Mouse (Mus musculus) megakaryocyte-erythroid progenitor cell, adult 5-6 weeks (primary cell): ENCODE measurements around the gene Gm648. TPM values are rescaled to one million over a fixed set of nuclear protein-coding genes. Genes with fewer than 3 reads are reported as not detected.
A peak's percentile ranks its signal among the peaks of the same experiment; 100 is the strongest.
"Not testable (repeated sequence)": the region's sequence is repeated elsewhere in the genome, so short reads cannot be mapped to it uniquely, and the experiment has no call there.

Source experiments
- ATAC-seq: replicated peaks from 2 replicates; pipeline ENCODE4 v1.8.0; 2016; ENCODE audit warnings: mild to moderate bottlenecking, inconsistent platforms; ENCODE audit not compliant: severe bottlenecking, poor library complexity, low FRiP score, low TSS enrichment
- total RNA-seq, 2 experiments: library from RNA; stranded (forward) in 1 of 2; stranded (reverse) in 1 of 2; fragments of 200-1000, 215-1000 nt in 1 of 2; fragments of >200 nt in 1 of 2; fragmentation: Nextera tagmentation in 1 of 2; gene quantifications; 2 replicates each; pipeline ENCODE4 v1.2.3; 2014 to 2017

Gene Gm648
- total RNA-seq (2014; fragmentation: Nextera tagmentation) (not detected in 2 replicates), total RNA-seq (2017) (not detected in 2 replicates)

DNA sequence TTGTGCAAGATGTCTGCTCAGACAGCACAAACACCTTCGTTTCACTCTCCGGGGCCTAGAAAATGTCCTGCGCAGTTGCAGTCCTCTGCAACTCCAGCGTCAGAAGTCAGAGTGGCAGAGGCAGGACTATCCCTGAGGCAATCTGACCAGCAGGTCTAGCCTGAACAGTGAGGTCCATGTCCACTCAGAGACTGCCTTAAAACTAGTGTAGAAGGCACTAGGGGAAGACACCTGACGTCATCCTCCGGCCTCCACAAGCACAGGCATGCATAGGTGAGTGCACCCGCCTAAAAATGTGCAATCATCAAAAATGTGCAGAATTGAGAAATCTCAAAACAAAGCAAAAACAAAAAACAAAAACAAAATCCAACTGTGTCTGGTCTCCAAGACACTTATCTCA, at the start of gene Gm648:
TSS of gene Gm648 (minus strand) at position 101 of the 400 bp plus-strand sequence.
- no peak for ATAC-seq

DNA sequence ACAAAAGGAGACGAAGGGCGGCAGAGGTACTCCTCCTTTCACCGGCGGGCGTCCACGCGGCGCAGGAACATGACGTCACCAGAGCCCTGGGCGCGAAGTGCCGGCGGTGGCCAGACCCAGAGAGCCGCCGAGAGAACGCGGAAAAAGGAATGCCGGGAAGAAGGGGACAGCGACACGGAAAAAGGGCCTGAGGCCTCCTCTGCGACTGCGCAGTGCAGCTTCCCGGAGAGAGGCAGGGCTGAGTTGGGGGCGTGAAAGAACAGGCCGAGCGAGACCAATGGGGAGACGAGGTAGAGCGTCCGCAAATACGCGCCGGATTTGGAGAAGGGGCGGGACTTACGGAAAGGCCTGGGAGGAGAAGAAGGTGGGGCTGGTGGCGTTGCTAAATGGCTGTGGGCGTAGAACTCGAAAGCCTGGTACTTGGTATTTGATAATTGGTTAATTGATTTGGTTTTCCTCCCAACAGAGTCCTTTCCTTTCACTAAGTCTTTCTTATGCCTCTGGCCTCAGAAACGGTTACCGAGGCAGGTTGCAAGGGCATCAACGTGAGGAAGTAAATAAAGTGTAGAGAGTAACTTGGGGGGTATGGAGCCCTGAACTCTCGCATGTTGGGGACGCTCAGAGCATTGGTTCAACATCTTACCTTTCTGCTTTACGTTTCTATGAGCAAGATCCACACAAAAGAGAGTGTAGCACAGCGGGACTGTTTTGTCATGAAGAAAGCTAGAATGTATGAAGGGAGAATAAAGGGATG, 48.7 kb upstream of the Gm648 start, which contains the start of gene Mmgt1:
TSS of gene Mmgt1 (minus strand) at position 183 of the 754 bp plus-strand sequence.
- peak; percentile 100 for ATAC-seq

DNA sequence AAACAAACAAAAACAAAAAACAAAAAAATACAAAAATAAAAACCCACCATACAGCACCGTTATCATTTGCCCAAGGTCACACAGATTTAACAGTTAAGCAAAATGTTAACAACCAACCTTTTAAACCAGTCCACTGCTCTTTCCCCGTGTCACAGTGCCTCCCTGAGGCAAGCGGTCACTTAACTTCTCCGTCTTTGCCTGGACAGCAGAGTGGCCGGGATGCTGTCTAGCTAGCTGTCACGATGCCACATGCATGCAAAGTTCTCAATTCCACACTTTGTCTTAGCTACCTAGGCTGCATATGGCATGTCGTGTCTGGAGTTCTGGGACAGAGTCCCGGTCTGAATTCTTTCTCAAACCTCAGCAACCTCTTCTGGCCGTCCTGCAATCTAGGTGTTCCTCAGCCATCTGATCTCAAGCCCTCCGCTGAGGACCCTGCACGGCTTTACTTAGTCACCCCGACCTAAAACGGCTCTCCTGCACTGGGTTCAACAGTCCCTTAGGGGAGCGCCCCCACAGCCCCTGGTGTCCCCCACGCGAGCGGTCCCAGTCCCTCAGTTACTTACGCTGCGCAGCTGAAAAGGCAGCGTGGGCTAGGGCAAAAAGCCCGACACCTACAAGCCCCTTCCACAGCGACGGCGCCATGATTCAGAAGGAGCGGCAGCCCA, 47.9 kb upstream of the Gm648 start:
- ATAC-seq, result peak; percentile 40

DNA sequence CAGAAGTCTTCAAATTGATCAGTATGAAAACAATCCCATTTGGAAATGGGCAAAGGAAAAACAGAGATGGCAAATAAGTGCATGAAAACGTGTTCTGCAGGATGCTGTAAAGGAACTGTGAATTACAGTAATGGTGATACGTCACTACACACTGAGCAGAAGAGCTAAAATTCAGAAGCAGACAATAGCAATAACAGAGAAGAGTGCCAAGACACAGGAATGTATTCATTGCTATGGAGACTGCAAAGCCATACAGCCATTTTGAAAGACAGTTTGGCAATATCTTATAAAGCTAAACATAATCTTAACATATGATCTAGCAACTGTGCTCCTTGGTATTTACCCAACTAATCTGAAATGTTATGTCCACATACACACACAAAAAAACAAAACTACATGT, 28.8 kb upstream of the Gm648 start:
- no peak for ATAC-seq

DNA sequence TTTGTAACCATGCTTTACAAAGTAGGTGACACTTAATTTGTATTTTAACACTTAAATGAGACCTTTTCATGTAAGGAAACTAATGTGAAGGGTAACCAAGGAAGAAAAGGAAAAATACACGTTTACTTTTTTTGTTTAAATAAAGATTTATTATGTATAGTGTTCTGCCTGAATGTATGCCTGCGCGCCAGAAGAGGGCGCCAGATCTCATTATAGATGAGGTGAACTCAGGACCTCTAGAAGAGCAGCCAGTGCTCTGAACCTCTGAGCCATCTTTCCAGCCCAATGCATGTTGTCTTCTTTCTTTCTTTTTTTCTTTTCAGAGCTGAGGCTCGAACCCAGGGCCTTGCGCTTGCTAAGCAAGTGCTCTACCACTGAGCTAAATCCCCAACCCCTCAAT, 23.1 kb upstream of the Gm648 start:
- ATAC-seq, result 0 out of 2 replicates have a peak, but pooled peaks have one; percentile 52

DNA sequence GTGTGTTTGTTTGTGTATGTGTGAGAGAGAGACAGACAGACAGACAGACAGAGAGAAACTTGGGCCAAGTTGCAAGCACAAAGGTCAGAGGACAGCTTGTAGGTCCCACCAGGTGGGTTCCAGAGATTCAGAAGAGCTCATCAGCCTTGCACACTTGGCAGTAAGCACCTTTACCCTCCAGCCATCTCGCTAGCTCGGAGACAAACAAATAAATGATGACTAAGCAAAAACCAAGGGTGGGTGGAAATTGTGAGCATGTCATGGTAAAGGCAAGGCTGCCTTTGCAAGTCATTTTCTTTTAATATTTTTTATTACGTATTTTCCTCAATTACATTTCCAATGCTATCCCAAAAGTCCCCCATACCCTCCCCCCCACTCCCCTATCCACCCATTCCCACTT, 4.2 kb upstream of the Gm648 start:
- ATAC-seq, result no peak

DNA sequence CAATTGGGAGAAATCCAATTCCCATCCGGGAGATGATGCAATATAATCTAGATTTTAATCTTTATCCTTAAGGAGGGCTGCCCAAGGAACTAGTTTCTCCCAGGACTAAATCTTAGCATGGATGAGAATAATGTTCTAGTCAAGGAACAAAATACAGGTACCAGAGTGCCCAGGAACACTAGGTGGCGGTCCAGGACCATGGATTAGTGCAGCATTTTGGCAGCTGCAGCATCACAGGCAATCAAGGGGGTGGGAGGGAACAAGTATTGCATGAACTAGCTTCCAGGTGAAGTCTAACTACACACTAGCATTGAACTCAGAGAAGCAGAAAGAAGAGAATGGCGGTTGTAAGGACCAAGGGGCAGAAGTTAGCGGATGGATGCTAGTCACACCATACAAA, 12.2 kb downstream of the Gm648 start:
- ATAC-seq, result no peak

DNA sequence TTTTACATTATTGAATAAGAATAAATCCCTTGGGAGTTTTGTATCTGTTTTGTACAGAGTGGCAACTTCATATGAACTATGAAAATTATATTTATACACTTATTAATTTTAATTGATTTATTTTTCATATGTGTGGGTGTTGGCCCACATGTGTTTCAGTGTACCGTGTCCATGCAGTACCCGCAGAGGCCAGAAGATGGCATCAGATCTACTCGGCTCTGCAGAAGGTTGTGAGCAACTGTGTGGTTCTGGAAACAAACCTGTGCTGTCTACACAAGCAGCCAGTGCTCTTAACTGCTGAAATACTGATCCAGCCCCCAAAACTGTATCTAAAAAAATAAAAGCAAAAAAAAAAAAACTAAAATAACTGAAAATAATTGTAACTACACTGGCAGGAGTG, 18.1 kb downstream of the Gm648 start:
- ATAC-seq, result peak; percentile 70; the same call in 1 of the 2 replicates

DNA sequence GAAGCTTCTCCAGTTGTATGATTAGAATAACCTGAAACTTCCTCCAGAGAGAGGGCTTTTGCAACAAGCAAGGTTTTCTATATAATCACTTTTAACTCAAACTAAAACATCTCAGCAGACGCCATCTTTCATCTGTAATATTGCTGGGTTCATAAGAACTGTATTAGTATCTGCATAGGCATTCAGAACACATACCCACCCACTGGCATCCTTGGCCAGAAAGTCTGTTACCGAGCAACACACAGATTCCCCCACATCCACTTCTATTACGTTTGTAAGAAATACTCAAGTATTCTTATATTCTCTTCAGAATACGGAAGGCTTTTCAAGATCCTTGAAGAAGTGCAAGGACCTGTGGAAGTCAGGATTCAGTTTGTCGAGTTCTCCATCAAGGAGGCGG, 25.0 kb downstream of the Gm648 start, which contains the start of gene Gm10477:
TSS of gene Gm10477 (plus strand) at position 301 of the 400 bp plus-strand sequence.
- ATAC-seq, result not testable (repeated sequence)

DNA sequence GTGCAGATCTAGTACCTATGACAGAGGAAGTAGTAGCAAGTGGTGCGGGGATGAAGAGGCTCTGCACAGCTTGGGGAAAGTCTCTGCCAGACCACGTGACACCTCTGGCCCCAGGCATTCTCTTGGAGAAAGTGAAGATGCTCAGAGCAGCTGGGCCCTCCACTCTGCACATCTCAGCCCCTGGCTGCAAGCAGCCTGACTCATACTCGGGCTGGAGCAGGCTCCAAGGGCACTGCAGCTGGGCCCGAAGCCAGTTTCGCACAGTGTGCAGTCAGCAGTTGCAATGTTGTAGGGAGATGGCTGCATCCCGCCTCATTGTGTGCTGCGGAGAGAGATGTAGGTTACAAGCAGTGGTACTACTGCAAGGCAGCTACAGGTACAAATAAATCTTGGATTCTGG, 52.2 kb downstream of the Gm648 start:
- ATAC-seq, result no peak

Other genes starting within 250 kb of the Gm648 start
- 1.2 and 1.9 TPM in 2 replicates for gene Zfp449, start 203.2 kb downstream of the Gm648 start, total RNA-seq (2014; fragmentation: Nextera tagmentation)
- 2.0 and 2.3 TPM in 2 replicates for gene Zfp449, start 203.2 kb downstream of the Gm648 start, total RNA-seq (2017)
- gene Smim10l2a, start 175.0 kb downstream of the Gm648 start, total RNA-seq (2014; fragmentation: Nextera tagmentation), result 0.45 TPM in 1 of 2 replicates, not detected in the other
- gene Smim10l2a, start 175.0 kb downstream of the Gm648 start, total RNA-seq (2017), result 1.0 and 1.2 TPM in 2 replicates
- not detected in 2 replicates for gene Gm2174, start 101.6 kb downstream of the Gm648 start, total RNA-seq (2014; fragmentation: Nextera tagmentation)
- gene Gm2174, start 101.6 kb downstream of the Gm648 start, total RNA-seq (2017), result 163 and 194 TPM in 2 replicates
- 53.8 and 58.8 TPM in 2 replicates for gene Ints6l, start 94.7 kb downstream of the Gm648 start, total RNA-seq (2014; fragmentation: Nextera tagmentation)
- gene Ints6l, start 94.7 kb downstream of the Gm648 start, total RNA-seq (2017), result 61.2 and 73.2 TPM in 2 replicates
- not detected in 2 replicates for gene Gm10477, start 24.9 kb downstream of the Gm648 start, total RNA-seq (2014; fragmentation: Nextera tagmentation)
- not detected in 2 replicates for gene Gm10477, start 24.9 kb downstream of the Gm648 start, total RNA-seq (2017)
- 18.4 and 24.0 TPM in 2 replicates for gene Mmgt1, start 48.5 kb upstream of the Gm648 start, total RNA-seq (2014; fragmentation: Nextera tagmentation)
- gene Mmgt1, start 48.5 kb upstream of the Gm648 start, total RNA-seq (2017), result 17.1 and 26.8 TPM in 2 replicates
- 2.9 and 5.0 TPM in 2 replicates for gene Slc9a6, start 60.2 kb upstream of the Gm648 start, total RNA-seq (2014; fragmentation: Nextera tagmentation)
- 6.5 and 12.9 TPM in 2 replicates for gene Slc9a6, start 60.2 kb upstream of the Gm648 start, total RNA-seq (2017)
- gene Fhl1, start 182.2 kb upstream of the Gm648 start, total RNA-seq (2014; fragmentation: Nextera tagmentation), result not detected in 2 replicates
- gene Fhl1, start 182.2 kb upstream of the Gm648 start, total RNA-seq (2017), result 0.69 and 0.94 TPM in 2 replicates